Mouse (Mus musculus) G1E (cell line): ENCODE data around the gene 4930435E12Rik. TPM values are rescaled to one million over a fixed set of nuclear protein-coding genes. Genes with fewer than 3 reads are reported as not detected.
"Not testable (repeated sequence)": the region's sequence is repeated elsewhere in the genome, so short reads cannot be mapped to it uniquely, and the experiment has no call there.

Source experiments
- ATAC-seq: 2 replicates; pipeline ENCODE4 v1.8.0; 2016; ENCODE audit warnings: mild to moderate bottlenecking; ENCODE audit not compliant: insufficient number of reproducible peaks, poor library complexity, low FRiP score, severe bottlenecking; ENCODE audit errors: extremely low read depth
- DNase-seq: peaks from one replicate; pipeline ENCODE4 v3.0.0; 2012; ENCODE audit warnings: low spot score
- H3K27me3 ChIP-seq: 2 replicates; pipeline ENCODE4 v1.6.1; 2012; ENCODE audit warnings: mild to moderate bottlenecking, low read length, inconsistent platforms; ENCODE audit not compliant: insufficient read depth
- H3K36me3 ChIP-seq: replicated peaks from 2 replicates; pipeline ENCODE3; 2012; ENCODE audit warnings: mild to moderate bottlenecking, inconsistent platforms
- H3K4me1 ChIP-seq: 2 replicates; pipeline ENCODE4 v1.6.1; 2012; ENCODE audit warnings: low read depth, low read length, inconsistent platforms, mixed read lengths; ENCODE audit not compliant: insufficient read depth
- H3K4me3 ChIP-seq: 2 replicates; pipeline ENCODE4 v1.5.1; 2012; ENCODE audit warnings: low read depth, mild to moderate bottlenecking, inconsistent platforms, low read length, moderate library complexity, mixed read lengths
- H3K9me3 ChIP-seq: replicated peaks from 2 replicates; pipeline ENCODE4 v1.6.1; 2012; ENCODE audit warnings: inconsistent platforms
- CTCF ChIP-seq: IDR thresholded peaks from 2 replicates; pipeline ENCODE4 v1.5.1; 2012; ENCODE audit warnings: low read depth, low read length, inconsistent platforms, mixed read lengths
- GATA1 ChIP-seq: IDR thresholded peaks from 2 replicates; pipeline ENCODE4 v1.6.1; 2012; ENCODE audit warnings: borderline replicate concordance, low read length, inconsistent platforms, mixed read lengths
- GATA2 ChIP-seq: IDR thresholded peaks from 2 replicates; pipeline ENCODE4 v1.6.1; 2012; ENCODE audit warnings: low read depth, low read length, inconsistent platforms, borderline replicate concordance
- POLR2AphosphoS5 ChIP-seq: IDR thresholded peaks from 2 replicates; pipeline ENCODE4 v1.6.1; 2012; ENCODE audit warnings: low read depth, low read length, inconsistent platforms; ENCODE audit not compliant: insufficient replicate concordance
- TAL1 ChIP-seq: conservative IDR thresholded peaks from 2 replicates; pipeline ENCODE4 v1.6.1; 2012; ENCODE audit warnings: low read depth, low read length, inconsistent platforms, mixed read lengths
- polyA plus RNA-seq: library from polyadenylated mRNA; stranded (reverse); fragments of >175 nt; gene quantifications from 2 replicates; pipeline ENCODE4 v1.2.3, GENCODE M21; 2012
- total RNA-seq, 2 experiments: library from RNA; stranded (forward) in 1 of 2; stranded (reverse) in 1 of 2; fragments of 200-1000 nt in 1 of 2; fragments of >200 nt in 1 of 2; fragmentation: Nextera tagmentation in 1 of 2; gene quantifications; 2 replicates each; pipeline ENCODE4 v1.2.3; 2014 to 2017

4930435E12Rik gene
- total and polyA plus RNA-seq, 3 experiments, result 0.55 TPM; not detected in 2

DNA sequence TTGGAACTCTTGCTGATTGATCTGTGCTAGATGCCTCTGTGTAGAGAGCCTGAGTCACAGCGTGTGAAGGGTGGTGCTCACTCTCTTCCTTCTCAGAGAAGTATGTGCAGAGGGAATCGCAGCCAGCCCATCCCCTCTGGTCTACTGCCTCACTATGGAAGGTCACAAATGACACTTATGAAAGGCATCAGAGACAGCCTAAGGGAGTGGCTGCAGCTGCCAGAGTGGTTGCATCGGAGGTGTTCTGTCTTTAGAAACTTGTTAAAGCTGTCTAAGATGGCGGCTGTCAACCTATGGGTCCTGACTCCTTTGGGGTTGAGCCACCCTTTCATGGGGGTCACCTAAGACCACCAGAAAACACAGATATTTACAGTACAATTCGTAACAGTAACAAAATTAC, 18.4 kb downstream of the 4930435E12Rik start:
- no peak for TF ChIP-seq GATA1
- no peak for TF ChIP-seq CTCF
- no peak for TF ChIP-seq POLR2AphosphoS5
- TF ChIP-seq GATA2, result no peak
- TF ChIP-seq TAL1, result no peak
- ATAC-seq (no peak), DNase-seq (no peak)
- no peaks in the 10 kb centered on the region for H3K4me1 ChIP-seq
- H3K4me3 ChIP-seq, result no peak overlapping the region
- no peaks in the 10 kb centered on the region for H3K27me3 ChIP-seq
- H3K9me3 ChIP-seq, result peaks cover 10% of the 10 kb centered on the region
- H3K36me3 ChIP-seq, result no peaks in the 10 kb centered on the region

DNA sequence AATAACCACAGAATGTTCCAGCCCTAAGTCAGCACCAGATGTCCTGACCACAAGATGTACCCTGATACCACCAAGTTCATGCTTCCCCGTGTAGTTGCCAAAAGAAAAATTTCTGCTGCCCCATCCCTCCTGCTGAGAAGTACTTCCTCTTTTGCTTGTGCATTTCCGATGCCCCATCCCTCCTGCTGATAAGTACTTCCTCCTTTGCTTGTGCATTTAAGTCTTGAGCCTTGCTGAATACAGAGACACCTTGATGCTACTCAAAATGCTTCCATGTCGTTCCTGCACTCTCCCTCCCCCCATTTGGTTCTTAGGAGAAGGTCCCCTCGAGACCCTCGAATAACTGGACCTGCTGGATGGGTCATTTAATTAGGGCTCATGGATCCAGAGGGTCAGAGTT, 20.8 kb downstream of the 4930435E12Rik start:
- H3K27me3 ChIP-seq, H3K36me3 ChIP-seq, H3K4me1 ChIP-seq, H3K4me3 ChIP-seq, ATAC-seq, H3K9me3 ChIP-seq, DNase-seq: not testable (repeated sequence)

DNA sequence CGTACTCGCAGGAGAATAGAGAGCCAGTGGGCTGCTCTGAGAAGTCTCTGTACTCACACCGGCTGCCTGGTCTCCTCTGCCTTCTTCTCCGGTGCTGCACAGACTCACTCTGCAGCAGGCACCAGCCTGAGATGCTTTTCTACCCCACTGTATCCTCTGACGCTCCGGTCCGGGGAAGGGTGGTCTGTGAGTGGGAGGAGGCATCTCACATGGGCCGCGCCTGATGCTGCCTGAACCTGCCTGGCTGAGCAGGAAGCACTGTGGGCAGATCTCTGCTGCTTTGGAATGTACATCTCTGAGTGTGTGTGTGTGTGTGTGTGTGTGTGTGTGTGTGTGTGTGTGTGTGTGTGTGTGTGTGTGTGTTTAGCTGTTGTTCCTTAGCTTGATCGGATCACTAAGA, 28.5 kb downstream of the 4930435E12Rik start, which contains the start of gene Upk1b:
Gene Upk1b (minus strand): TSS at position 238 of the 400 bp plus-strand sequence.
- no peak within 1 kb of the TSS for H3K4me3 ChIP-seq
- H3K4me1 ChIP-seq, result no peaks in the 10 kb centered on the region
- no peaks in the 10 kb centered on the region for H3K36me3 ChIP-seq
- no peaks in the 10 kb centered on the region; the same call in 1 of the 2 replicates for H3K27me3 ChIP-seq
- DNase-seq (no peak), ATAC-seq (no peak)
- no peaks in the 10 kb centered on the region for H3K9me3 ChIP-seq
- TF ChIP-seq CTCF (no peak), GATA2 (no peak), TAL1 (no peak), GATA1 (no peak), POLR2AphosphoS5 (no peak)

DNA sequence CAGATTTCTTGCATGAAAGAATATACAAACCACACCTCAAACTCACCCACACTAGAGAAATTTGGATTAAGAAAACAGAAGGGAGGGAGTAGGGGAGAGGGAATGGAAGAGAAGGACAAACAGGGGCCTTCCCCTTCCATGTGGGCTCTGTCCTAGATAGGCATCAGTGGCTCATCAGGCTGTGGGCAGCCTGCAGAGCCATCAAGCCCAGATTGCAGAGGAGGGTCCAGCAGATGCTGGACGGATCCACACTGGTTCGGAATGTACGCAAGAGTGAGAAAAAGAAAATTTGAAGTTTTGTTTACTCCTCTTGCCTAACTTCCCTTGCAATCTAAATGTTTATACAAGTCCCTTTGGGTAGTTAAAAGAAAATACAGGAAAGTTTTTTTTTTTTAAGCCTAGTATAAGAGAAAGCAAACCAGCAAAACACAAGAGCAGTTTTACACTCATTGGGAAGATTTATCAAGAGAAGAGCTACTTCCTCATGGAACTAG, 29.5 kb downstream of the 4930435E12Rik start:
- Histone ChIP-seq H3K4me3 (no peak overlapping the region), H3K4me1 (no peaks in the 10 kb centered on the region), H3K9me3 (no peaks in the 10 kb centered on the region), H3K27me3 (no peaks in the 10 kb centered on the region; the same call in 1 of the 2 replicates), H3K36me3 (no peaks in the 10 kb centered on the region)
- DNase-seq, result no peak
- no peak for ATAC-seq
- no peak for TF ChIP-seq GATA1
- TF ChIP-seq CTCF, result no peak
- no peak for TF ChIP-seq TAL1
- TF ChIP-seq GATA2, result no peak
- no peak for TF ChIP-seq POLR2AphosphoS5

DNA sequence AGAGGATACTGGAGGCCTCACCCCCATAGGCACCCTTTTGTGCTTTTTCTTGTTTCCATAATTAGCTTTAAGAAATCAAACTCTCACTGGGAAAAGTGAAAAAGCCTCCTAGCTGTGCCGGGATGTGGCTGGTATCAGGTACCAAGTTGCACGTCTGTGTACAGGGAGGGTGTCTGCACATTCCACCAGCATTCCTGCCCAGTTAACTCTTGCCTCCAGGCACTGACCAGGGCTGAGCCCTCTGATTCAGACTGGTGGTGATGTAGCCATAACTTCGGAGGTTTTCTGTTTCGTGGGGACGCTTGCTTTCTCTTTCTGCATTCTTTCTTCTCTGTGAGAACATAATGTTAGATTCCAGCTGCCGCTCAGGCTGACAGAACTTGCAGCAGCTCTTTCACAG, 35.4 kb downstream of the 4930435E12Rik start:
- ATAC-seq, result no peak

DNA sequence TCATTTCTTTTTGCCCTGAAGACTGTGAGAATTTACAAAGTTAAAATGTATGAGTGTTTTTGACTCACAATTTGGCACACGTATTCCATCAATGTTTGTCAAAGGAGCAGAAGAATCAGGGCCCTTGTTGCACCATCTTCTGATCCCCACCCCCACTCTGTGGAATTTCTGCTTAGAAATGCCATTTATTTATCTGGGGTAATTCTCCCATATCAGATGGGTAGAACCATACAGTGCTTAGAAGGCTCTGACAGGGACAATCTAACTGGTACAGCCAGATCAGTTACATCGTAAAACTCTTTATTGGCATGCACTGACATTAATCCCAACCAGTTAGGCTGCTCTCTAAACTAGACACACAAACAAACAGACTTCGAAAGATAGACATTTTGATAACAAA, 38.6 kb downstream of the 4930435E12Rik start:
- Histone ChIP-seq H3K27me3 (0 out of 2 replicates have a peak, but pooled peaks cover 3% of the 10 kb centered on the region), H3K9me3 (no peaks in the 10 kb centered on the region), H3K4me3 (no peak overlapping the region), H3K4me1 (no peaks in the 10 kb centered on the region; the same call in 1 of the 2 replicates), H3K36me3 (no peaks in the 10 kb centered on the region)
- no peak for ATAC-seq
- DNase-seq, result no peak
- TF ChIP-seq CTCF (no peak), GATA1 (no peak), TAL1 (no peak), GATA2 (no peak), POLR2AphosphoS5 (no peak)

More for the DNA sequence above, 35.4 kb downstream of the 4930435E12Rik start:
- H3K27me3 ChIP-seq, result no peaks in the 10 kb centered on the region
- no peaks in the 10 kb centered on the region for H3K4me1 ChIP-seq
- TF ChIP-seq TAL1 (no peak), CTCF (no peak), GATA1 (no peak), POLR2AphosphoS5 (no peak), GATA2 (no peak)
- H3K9me3 ChIP-seq, result no peaks in the 10 kb centered on the region
- no peaks in the 10 kb centered on the region for H3K36me3 ChIP-seq
- no peak overlapping the region for H3K4me3 ChIP-seq
- DNase-seq, result no peak

DNA sequence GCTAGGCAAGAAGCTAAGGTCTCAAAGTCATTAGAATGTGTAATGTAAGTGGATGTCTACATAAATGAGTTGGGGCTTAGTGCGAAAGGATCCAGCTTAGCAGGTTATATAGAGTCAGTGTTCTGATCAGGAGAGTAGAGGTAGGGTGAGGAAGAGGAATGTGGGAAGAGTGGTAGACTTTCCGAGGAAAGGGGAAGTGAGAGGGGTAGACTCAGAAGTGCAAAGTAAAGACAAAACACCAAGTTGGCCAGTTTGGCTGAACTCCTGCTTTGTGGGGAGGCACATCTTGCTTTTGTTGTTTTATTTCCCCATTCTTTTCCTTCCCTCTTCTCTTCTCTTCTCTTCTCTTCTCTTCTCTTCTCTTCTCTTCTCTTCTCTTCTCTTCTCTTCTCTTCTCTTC, 39.5 kb downstream of the 4930435E12Rik start:
- Histone ChIP-seq H3K9me3 (no peaks in the 10 kb centered on the region), H3K27me3 (0 out of 2 replicates have a peak, but pooled peaks cover 3% of the 10 kb centered on the region), H3K4me3 (no peak overlapping the region), H3K4me1 (no peaks in the 10 kb centered on the region; the same call in 1 of the 2 replicates), H3K36me3 (no peaks in the 10 kb centered on the region)
- DNase-seq, result no peak
- no peak for ATAC-seq
- TF ChIP-seq TAL1 (no peak), CTCF (no peak), GATA1 (no peak), POLR2AphosphoS5 (no peak), GATA2 (no peak)
